Mouse (Mus musculus): ENCODE results near the gene Gm13693.
"Not testable (repeated sequence)": the region's sequence is repeated elsewhere in the genome, so short reads cannot be mapped to it uniquely, and the experiment has no call there.

DNA sequence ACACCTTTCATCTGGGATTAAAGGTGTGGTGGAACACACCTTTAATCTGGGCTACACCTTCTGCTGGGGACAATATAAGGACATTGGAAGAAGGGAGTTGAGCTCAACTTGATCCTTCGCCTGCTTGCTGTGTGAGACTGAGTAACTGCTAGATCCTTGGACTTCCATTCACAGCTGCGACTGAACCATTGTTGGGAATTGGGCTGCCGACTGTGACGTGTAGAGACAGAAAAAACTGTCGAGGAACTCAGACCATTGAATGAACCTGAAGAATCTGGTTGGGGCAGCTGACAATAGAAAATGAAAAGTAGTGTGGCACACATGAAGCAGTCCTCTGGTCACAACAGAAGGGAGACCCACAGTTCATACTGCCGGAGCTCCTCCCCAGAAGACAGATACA lies 11.5 kb downstream of the Gm13693 start, which contains the start of gene Gm13696:
- not testable (repeated sequence) for TF ChIP-seq CTCF (IDR thresholded peaks at IDR 0.05; ENCODE audit: low read depth, low read length); EP300 (IDR thresholded peaks at IDR 0.05; ENCODE audit: insufficient read depth, low read depth, low read length); POLR2A (IDR thresholded peaks at IDR 0.05; ENCODE audit: insufficient read depth, low read length)
